Mouse (Mus musculus) neural tube, embryonic 12.5 days (tissue): ENCODE measurements around the gene Slc10a1. TPM values are rescaled to one million over a fixed set of nuclear protein-coding genes. Genes with fewer than 3 reads are reported as not detected.

ENCODE experiments used
- ATAC-seq: fragments of 200-750 bp; cut with Nextera tagmentation; 2 replicates; pipeline ENCODE4 v1.8.0; 2017; ENCODE audit warnings: low read depth, mild to moderate bottlenecking, moderate TSS enrichment, moderate library complexity; ENCODE audit not compliant: low FRiP score
- H3K27ac ChIP-seq: fragments of 300-500 bp; sonication (generic); 2 replicates; pipeline ENCODE4 v1.5.1; 2016
- H3K27me3 ChIP-seq: fragments of 300-500 bp; sonication (generic); replicated peaks from 2 replicates; pipeline ENCODE4 v1.6.1; 2016; ENCODE audit warnings: mild to moderate bottlenecking
- H3K36me3 ChIP-seq: fragments of 300-500 bp; sonication (generic); 2 replicates; pipeline ENCODE4 v1.6.1; 2016; ENCODE audit warnings: mild to moderate bottlenecking
- H3K4me1 ChIP-seq: fragments of 300-500 bp; sonication (generic); 2 replicates; pipeline ENCODE4 v1.6.1; 2016
- H3K4me2 ChIP-seq: fragments of 300-500 bp; sonication (generic); replicated peaks from 2 replicates; pipeline ENCODE4 v1.6.1; 2016; ENCODE audit warnings: mild to moderate bottlenecking
- H3K4me3 ChIP-seq: fragments of 300-500 bp; sonication (generic); 2 replicates; pipeline ENCODE4 v1.5.1; 2016
- H3K9ac ChIP-seq: fragments of 300-500 bp; sonication (generic); 2 replicates; pipeline ENCODE4 v1.6.1; 2016; ENCODE audit warnings: mild to moderate bottlenecking
- H3K9me3 ChIP-seq: fragments of 300-500 bp; sonication (generic); 2 replicates; pipeline ENCODE4 v1.6.1; 2016; ENCODE audit warnings: mild to moderate bottlenecking
- WGBS: fragments of 180-500 bp; shearing (Covaris S2); methylation state at CpG from one replicate; pipeline ENCODE4 v1.1.7; 2016; 5-methylcytosine and 5-hydroxymethylcytosine counted together
- polyA plus RNA-seq: library from polyadenylated mRNA; unstranded; fragments of >200 nt; fragmentation: Nextera tagmentation; extraction: Ambion mirVana; gene quantifications from 2 replicates; pipeline ENCODE4 v1.2.1, GENCODE M21; 2016

Gene Slc10a1
- polyA plus RNA-seq, 1 experiment from 2014 or later: 0.30 TPM

DNA sequence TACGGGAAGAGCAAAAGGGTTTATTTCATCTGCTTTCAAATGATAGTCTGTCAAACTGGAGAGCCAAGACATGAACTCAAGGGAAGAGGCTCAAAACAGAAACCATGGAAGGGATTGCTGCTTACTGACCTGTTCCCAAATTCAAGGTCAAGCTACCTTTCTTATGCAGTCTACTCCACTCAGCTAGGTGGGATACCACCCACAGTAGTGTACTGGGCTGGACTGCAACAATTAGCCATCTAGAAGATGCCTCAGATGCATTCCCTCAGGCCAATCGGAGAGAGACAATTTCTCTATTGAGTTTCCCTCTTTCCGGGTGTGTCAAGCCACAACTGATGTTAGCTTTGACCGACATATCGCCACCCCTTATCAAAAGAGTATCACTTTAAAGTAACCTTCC lies 47.2 kb downstream of the Slc10a1 start:
- Histone ChIP-seq H3K4me3 (no peak overlapping the region), H3K9me3 (no peaks in the 10 kb centered on the region), H3K36me3 (no peaks in the 10 kb centered on the region), H3K27me3 (no peaks in the 10 kb centered on the region), H3K27ac (no peak overlapping the region), H3K4me2 (no peak overlapping the region), H3K4me1 (no peaks in the 10 kb centered on the region), H3K9ac (no peak overlapping the region)
- no peak for ATAC-seq
- WGBS: 92% methylated on average over 5 of the region's 5 CpGs

DNA sequence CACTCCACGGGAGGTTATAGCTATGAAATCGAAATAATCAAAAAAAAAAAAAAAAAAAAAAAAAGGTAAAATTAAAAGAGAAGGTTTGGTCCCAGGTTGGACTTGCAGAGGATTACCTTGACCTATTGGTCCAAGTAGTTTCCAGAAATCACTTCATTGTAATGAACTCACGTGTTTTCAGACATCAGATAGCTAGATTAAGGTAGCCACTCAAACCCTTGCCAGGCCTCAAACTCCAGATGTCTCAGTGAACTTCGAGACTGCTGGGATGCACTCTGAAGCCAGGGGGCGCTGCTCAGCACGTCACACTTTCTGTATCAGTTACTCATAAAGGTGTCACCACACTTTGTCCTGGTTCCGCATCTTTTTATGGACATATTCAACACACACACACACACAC lies 50.7 kb downstream of the Slc10a1 start:
- WGBS: 62% methylated on average over 7 of the region's 7 CpGs
- Histone ChIP-seq H3K4me1 (no peaks in the 10 kb centered on the region), H3K27ac (no peak overlapping the region), H3K36me3 (no peaks in the 10 kb centered on the region), H3K9ac (no peak overlapping the region), H3K27me3 (no peaks in the 10 kb centered on the region), H3K4me2 (no peak overlapping the region), H3K4me3 (no peak overlapping the region), H3K9me3 (no peaks in the 10 kb centered on the region)
- ATAC-seq: no peak

- Histone ChIP-seq H3K27me3 (no peaks in the 10 kb centered on the region), H3K4me3 (no peak overlapping the region), H3K27ac (no peak overlapping the region), H3K4me2 (no peak overlapping the region), H3K36me3 (no peaks in the 10 kb centered on the region), H3K9ac (no peak overlapping the region), H3K9me3 (no peaks in the 10 kb centered on the region), H3K4me1 (no peaks in the 10 kb centered on the region)
- 90% methylated on average over 8 of the region's 8 CpGs for WGBS
- no peak for ATAC-seq
These were observed 58.9 kb downstream of the Slc10a1 start for GRCm38 (mm10) chr12:80909631-80910030.

Other genes starting within 250 kb of the Slc10a1 start
- 4.2 and 4.7 TPM in 2 replicates for gene Ccdc177, start 208.0 kb downstream of the Slc10a1 start, polyA plus RNA-seq
- 18.6 and 19.5 TPM in 2 replicates for gene Susd6, start 178.2 kb downstream of the Slc10a1 start, polyA plus RNA-seq
- 523 and 578 TPM in 2 replicates for gene Srsf5, start 23.2 kb downstream of the Slc10a1 start, polyA plus RNA-seq
- gene Smoc1, start 58.1 kb upstream of the Slc10a1 start, polyA plus RNA-seq: 14.7 and 20.7 TPM in 2 replicates